Mouse (Mus musculus): Measurements from ENCODE around the gene Gm28374. TPM values are rescaled to one million over a fixed set of nuclear protein-coding genes. Genes with fewer than 3 reads are reported as not detected.

The Gm28374 gene
- total and polyA plus RNA-seq, 2 experiments = 0.20 to 0.46 TPM

DNA sequence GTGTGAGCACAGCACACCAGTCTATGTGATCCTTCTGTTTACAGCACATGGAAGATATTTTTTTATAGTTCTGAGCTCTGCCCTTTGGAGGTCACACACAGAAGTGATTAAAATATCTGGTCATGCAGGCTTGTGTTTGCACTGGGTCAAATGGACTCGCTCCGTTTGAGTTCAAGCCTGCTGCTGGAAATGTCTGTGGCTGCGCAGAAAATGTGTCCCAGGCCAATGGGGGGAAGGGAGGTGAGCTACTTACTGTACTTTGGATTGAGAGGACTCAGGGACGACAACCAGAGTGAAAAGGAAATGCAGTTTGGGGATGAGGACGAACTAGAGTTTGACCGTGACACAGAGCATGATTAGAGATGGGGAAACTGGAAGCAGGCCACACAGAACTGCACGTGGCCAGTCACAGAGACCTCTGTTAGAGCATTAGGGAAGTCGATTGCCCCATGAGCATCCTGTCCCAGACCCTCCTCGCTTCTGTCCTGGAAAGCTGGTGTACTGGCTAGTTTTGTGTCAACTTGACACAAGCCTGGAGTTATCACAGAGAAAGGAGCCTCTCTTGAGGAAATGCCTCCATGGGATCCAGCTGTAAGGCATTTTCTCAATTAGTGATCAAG is 46.0 kb downstream of the Gm28374 start:
- TF ChIP-seq CTCF (IDR thresholded peaks at IDR 0.05; ENCODE audit: low read depth, low read length) (no peak), POLR2A (IDR thresholded peaks at IDR 0.05; ENCODE audit: extremely low read depth, insufficient read depth, low read length) (no peak)
- Histone ChIP-seq H3K27ac (replicated peaks; ENCODE audit: insufficient read depth, low read depth, low read length) (peak overlapping the region; percentile 65), H3K36me3 (ENCODE audit: control insufficient read depth, insufficient read depth, low read length) (no peaks in the 10 kb centered on the region), H3K79me2 (ENCODE audit: control insufficient read depth, insufficient read depth, low read length) (no peaks in the 10 kb centered on the region), H3K4me1 (ENCODE audit: control insufficient read depth, insufficient read depth, low read length) (peaks cover 12% of the 10 kb centered on the region), H3K4me3 (ENCODE audit: insufficient read depth, low read depth, low read length) (no peak overlapping the region), H3K27me3 (ENCODE audit: control insufficient read depth, insufficient read depth, low read length) (no peaks in the 10 kb centered on the region), H3K9ac (ENCODE audit: low read depth, low read length) (no peak overlapping the region)
- peak; percentile 96 for DNase-seq (ENCODE audit: extremely low read depth, low read depth, low spot score)
- WGBS = 9% methylated on average over 9 of the region's 9 CpGs

DNA sequence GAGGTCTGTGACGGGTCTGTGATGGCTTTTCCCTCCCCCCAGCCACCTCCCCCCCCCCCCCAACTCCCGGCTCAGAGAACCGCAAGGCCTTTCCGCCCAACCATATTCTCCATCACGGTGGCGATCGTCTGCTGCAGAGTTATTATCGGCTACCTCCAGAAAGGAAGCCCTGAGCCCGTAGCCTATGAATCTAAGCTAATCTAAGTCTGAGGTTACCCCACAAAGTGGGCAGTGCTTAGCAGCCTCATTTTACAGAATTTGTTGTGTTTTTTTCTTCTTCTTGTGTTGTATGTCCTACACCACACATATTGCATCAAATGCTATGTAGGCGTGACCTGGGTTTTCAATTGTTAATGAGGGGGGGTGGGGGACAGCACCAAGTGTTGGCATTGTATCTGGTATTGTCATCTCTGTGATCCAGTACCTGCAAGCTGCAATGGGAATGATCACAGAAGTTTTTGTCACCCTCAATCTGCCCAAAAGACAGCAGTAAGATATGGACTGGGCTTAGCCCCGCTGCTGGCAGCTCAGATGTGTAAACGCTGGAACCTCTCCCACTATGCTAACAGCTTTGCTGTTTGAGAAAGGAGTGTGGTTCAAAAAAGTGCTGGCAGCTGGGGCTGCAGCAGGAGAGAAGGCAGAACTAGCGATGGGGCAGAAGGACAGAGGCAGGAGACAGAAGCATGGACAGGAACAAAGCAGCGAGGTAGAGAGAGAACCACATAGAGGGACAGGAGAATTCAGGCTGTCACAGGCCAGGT is 51.4 kb downstream of the Gm28374 start:
- Histone ChIP-seq H3K4me1 (ENCODE audit: control insufficient read depth, insufficient read depth, low read length) (peaks cover 5% of the 10 kb centered on the region; the same call in 1 of the 2 replicates), H3K27ac (replicated peaks; ENCODE audit: insufficient read depth, low read depth, low read length) (no peak overlapping the region), H3K27me3 (ENCODE audit: control insufficient read depth, insufficient read depth, low read length) (no peaks in the 10 kb centered on the region), H3K79me2 (ENCODE audit: control insufficient read depth, insufficient read depth, low read length) (no peaks in the 10 kb centered on the region), H3K4me3 (ENCODE audit: insufficient read depth, low read depth, low read length) (no peak overlapping the region), H3K36me3 (ENCODE audit: control insufficient read depth, insufficient read depth, low read length) (no peaks in the 10 kb centered on the region), H3K9ac (ENCODE audit: low read depth, low read length) (no peak overlapping the region)
- DNase-seq (ENCODE audit: extremely low read depth, low read depth, low spot score) = peak; percentile 75
- no peak for TF ChIP-seq POLR2A (IDR thresholded peaks at IDR 0.05; ENCODE audit: extremely low read depth, insufficient read depth, low read length)
- TF ChIP-seq CTCF (IDR thresholded peaks at IDR 0.05; ENCODE audit: low read depth, low read length) = no peak
- WGBS = 72% methylated on average over 14 of the region's 14 CpGs

DNA sequence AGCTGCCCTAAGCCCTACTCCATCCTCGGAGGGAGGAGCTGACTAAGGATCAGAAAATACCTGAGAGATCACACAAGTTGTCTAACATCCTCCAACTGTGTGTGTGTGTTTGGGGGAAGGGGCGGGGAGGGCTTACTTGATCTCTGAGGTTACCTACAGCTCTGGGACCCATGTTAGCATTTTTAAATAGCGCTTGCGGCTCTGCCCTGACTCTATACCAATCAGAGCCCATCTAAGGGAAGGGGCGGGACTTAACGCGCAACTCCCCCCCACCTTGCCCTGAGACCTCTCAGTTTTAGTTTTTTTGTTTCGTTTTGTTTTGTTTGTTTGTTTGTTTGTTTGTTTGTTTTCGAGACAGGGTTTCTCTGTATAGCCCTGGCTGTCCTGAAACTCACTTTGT is 52.6 kb downstream of the Gm28374 start:
- Histone ChIP-seq H3K4me3 (ENCODE audit: insufficient read depth, low read depth, low read length) (no peak overlapping the region), H3K4me1 (ENCODE audit: control insufficient read depth, insufficient read depth, low read length) (peaks cover 2% of the 10 kb centered on the region; the same call in 1 of the 2 replicates), H3K79me2 (ENCODE audit: control insufficient read depth, insufficient read depth, low read length) (no peaks in the 10 kb centered on the region), H3K27ac (replicated peaks; ENCODE audit: insufficient read depth, low read depth, low read length) (no peak overlapping the region), H3K9ac (ENCODE audit: low read depth, low read length) (no peak overlapping the region), H3K36me3 (ENCODE audit: control insufficient read depth, insufficient read depth, low read length) (no peaks in the 10 kb centered on the region), H3K27me3 (ENCODE audit: control insufficient read depth, insufficient read depth, low read length) (no peaks in the 10 kb centered on the region)
- WGBS = 84% methylated on average over 9 of the region's 9 CpGs
- TF ChIP-seq POLR2A (IDR thresholded peaks at IDR 0.05; ENCODE audit: extremely low read depth, insufficient read depth, low read length) = no peak
- no peak for DNase-seq (ENCODE audit: extremely low read depth, low read depth, low spot score)

DNA sequence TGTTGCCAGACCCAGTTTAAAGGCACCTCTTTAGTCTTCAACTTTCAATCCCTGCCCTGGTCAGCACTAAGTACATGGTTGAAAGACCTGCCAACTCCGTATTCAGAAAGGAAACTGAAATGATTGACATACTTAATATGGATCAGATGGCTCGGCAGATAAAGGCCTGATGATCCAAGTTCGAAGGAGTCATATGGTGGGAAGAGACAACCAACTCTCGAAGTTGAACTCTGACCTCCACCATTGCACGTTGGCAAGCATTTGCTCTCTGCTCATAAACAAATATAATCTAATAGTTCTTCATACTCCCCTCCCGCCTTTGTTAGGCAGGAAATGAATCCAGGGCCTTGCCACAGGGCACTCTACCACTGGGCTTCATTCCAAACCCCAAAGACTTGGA is 53.1 kb downstream of the Gm28374 start:
- WGBS = 52% methylated on average over 6 of the region's 6 CpGs
- H3K27ac ChIP-seq (replicated peaks; ENCODE audit: insufficient read depth, low read depth, low read length) = no peak overlapping the region
- H3K36me3 ChIP-seq (ENCODE audit: control insufficient read depth, insufficient read depth, low read length) = no peaks in the 10 kb centered on the region
- no peak overlapping the region for H3K9ac ChIP-seq (ENCODE audit: low read depth, low read length)
- TF ChIP-seq CTCF (IDR thresholded peaks at IDR 0.05; ENCODE audit: low read depth, low read length) = no peak
- no peak for TF ChIP-seq POLR2A (IDR thresholded peaks at IDR 0.05; ENCODE audit: extremely low read depth, insufficient read depth, low read length)
- no peak overlapping the region for H3K4me3 ChIP-seq (ENCODE audit: insufficient read depth, low read depth, low read length)
- H3K79me2 ChIP-seq (ENCODE audit: control insufficient read depth, insufficient read depth, low read length) = no peaks in the 10 kb centered on the region
- H3K4me1 ChIP-seq (ENCODE audit: control insufficient read depth, insufficient read depth, low read length) = peaks cover 4% of the 10 kb centered on the region
- no peaks in the 10 kb centered on the region for H3K27me3 ChIP-seq (ENCODE audit: control insufficient read depth, insufficient read depth, low read length)
- no peak for DNase-seq (ENCODE audit: extremely low read depth, low read depth, low spot score)

Other genes with a start within 250 kb of the Gm28374 start
- 5.2 and 5.9 TPM in 2 replicates for gene Frmd8, start 207.0 kb downstream of the Gm28374 start, total RNA-seq (2014; rRNA removed)
- 10.3 and 14.2 TPM in 2 replicates for gene Frmd8, start 207.0 kb downstream of the Gm28374 start, polyA plus RNA-seq (2012; rRNA removed)
- 8.6 and 13.0 TPM in 2 replicates for gene Slc25a45, start 204.4 kb downstream of the Gm28374 start, total RNA-seq (2014; rRNA removed)
- gene Slc25a45, start 204.4 kb downstream of the Gm28374 start, polyA plus RNA-seq (2012; rRNA removed) = 52.8 and 57.7 TPM in 2 replicates
- gene Tigd3, start 188.1 kb downstream of the Gm28374 start, total RNA-seq (2014; rRNA removed) = 0.18 and 0.27 TPM in 2 replicates
- 0.16 and 0.24 TPM in 2 replicates for gene Tigd3, start 188.1 kb downstream of the Gm28374 start, polyA plus RNA-seq (2012; rRNA removed)
- 10.3 and 10.7 TPM in 2 replicates for gene Dpf2, start 169.2 kb downstream of the Gm28374 start, total RNA-seq (2014; rRNA removed)
- gene Dpf2, start 169.2 kb downstream of the Gm28374 start, polyA plus RNA-seq (2012; rRNA removed) = 28.8 and 40.0 TPM in 2 replicates
- gene Cdc42ep2, start 157.4 kb downstream of the Gm28374 start, total RNA-seq (2014; rRNA removed) = 1.7 and 2.1 TPM in 2 replicates
- 2.1 and 2.4 TPM in 2 replicates for gene Cdc42ep2, start 157.4 kb downstream of the Gm28374 start, polyA plus RNA-seq (2012; rRNA removed)
- 6.7 and 8.3 TPM in 2 replicates for gene Pola2, start 118.1 kb downstream of the Gm28374 start, total RNA-seq (2014; rRNA removed)
- gene Pola2, start 118.1 kb downstream of the Gm28374 start, polyA plus RNA-seq (2012; rRNA removed) = 10.5 and 14.3 TPM in 2 replicates
- gene Slc22a20, start 96.1 kb downstream of the Gm28374 start, total RNA-seq (2014; rRNA removed) = not detected in 2 replicates
- not detected in 2 replicates for gene Slc22a20, start 96.1 kb downstream of the Gm28374 start, polyA plus RNA-seq (2012; rRNA removed)
- gene Capn1, start 66.4 kb downstream of the Gm28374 start, total RNA-seq (2014; rRNA removed) = 8.0 and 9.9 TPM in 2 replicates
- gene Capn1, start 66.4 kb downstream of the Gm28374 start, polyA plus RNA-seq (2012; rRNA removed) = 10.6 and 12.7 TPM in 2 replicates
- gene Syvn1, start 35.7 kb downstream of the Gm28374 start, total RNA-seq (2014; rRNA removed) = 7.6 and 15.2 TPM in 2 replicates
- gene Syvn1, start 35.7 kb downstream of the Gm28374 start, polyA plus RNA-seq (2012; rRNA removed) = 53.0 and 64.7 TPM in 2 replicates
- 27.1 and 27.2 TPM in 2 replicates for gene Mrpl49, start 24.5 kb downstream of the Gm28374 start, total RNA-seq (2014; rRNA removed)
- 13.6 and 16.8 TPM in 2 replicates for gene Mrpl49, start 24.5 kb downstream of the Gm28374 start, polyA plus RNA-seq (2012; rRNA removed)
- 455 and 560 TPM in 2 replicates for gene Fau, start 24.4 kb downstream of the Gm28374 start, total RNA-seq (2014; rRNA removed)
- 715 and 820 TPM in 2 replicates for gene Fau, start 24.4 kb downstream of the Gm28374 start, polyA plus RNA-seq (2012; rRNA removed)
- 10.9 and 12.6 TPM in 2 replicates for gene Znhit2, start 21.1 kb downstream of the Gm28374 start, total RNA-seq (2014; rRNA removed)
- gene Znhit2, start 21.1 kb downstream of the Gm28374 start, polyA plus RNA-seq (2012; rRNA removed) = 52.6 and 52.7 TPM in 2 replicates
- 185 and 210 TPM in 2 replicates for gene Tm7sf2, start 13.9 kb downstream of the Gm28374 start, total RNA-seq (2014; rRNA removed)
- 433 and 503 TPM in 2 replicates for gene Tm7sf2, start 13.9 kb downstream of the Gm28374 start, polyA plus RNA-seq (2012; rRNA removed)
- gene Vps51, start 5.0 kb downstream of the Gm28374 start, total RNA-seq (2014; rRNA removed) = 16.0 and 19.8 TPM in 2 replicates
- gene Vps51, start 5.0 kb downstream of the Gm28374 start, polyA plus RNA-seq (2012; rRNA removed) = 30.4 and 36.3 TPM in 2 replicates
- gene Tmem262, start 2.2 kb downstream of the Gm28374 start, total RNA-seq (2014; rRNA removed) = not detected in 2 replicates
- not detected in 2 replicates for gene Tmem262, start 2.2 kb downstream of the Gm28374 start, polyA plus RNA-seq (2012; rRNA removed)
- gene Zfpl1, start 2.7 kb upstream of the Gm28374 start, total RNA-seq (2014; rRNA removed) = 7.9 and 11.0 TPM in 2 replicates
- 45.1 and 49.1 TPM in 2 replicates for gene Zfpl1, start 2.7 kb upstream of the Gm28374 start, polyA plus RNA-seq (2012; rRNA removed)
- 0.28 and 0.47 TPM in 2 replicates for gene Cdca5, start 2.7 kb upstream of the Gm28374 start, total RNA-seq (2014; rRNA removed)
- 0.18 and 0.20 TPM in 2 replicates for gene Cdca5, start 2.7 kb upstream of the Gm28374 start, polyA plus RNA-seq (2012; rRNA removed)
- not detected in 2 replicates for gene AC131692.1, start 12.2 kb upstream of the Gm28374 start, total RNA-seq (2014; rRNA removed)
- gene AC131692.1, start 12.2 kb upstream of the Gm28374 start, polyA plus RNA-seq (2012; rRNA removed) = not detected in 2 replicates
- gene Naaladl1, start 23.5 kb upstream of the Gm28374 start, total RNA-seq (2014; rRNA removed) = not detected in 2 replicates
- not detected in 2 replicates for gene Naaladl1, start 23.5 kb upstream of the Gm28374 start, polyA plus RNA-seq (2012; rRNA removed)
- gene Sac3d1, start 36.4 kb upstream of the Gm28374 start, total RNA-seq (2014; rRNA removed) = 4.0 and 4.9 TPM in 2 replicates
- gene Sac3d1, start 36.4 kb upstream of the Gm28374 start, polyA plus RNA-seq (2012; rRNA removed) = 19.4 and 22.0 TPM in 2 replicates
- 7.2 and 10.5 TPM in 2 replicates for gene Snx15, start 46.0 kb upstream of the Gm28374 start, total RNA-seq (2014; rRNA removed)
- 19.1 and 20.5 TPM in 2 replicates for gene Snx15, start 46.0 kb upstream of the Gm28374 start, polyA plus RNA-seq (2012; rRNA removed)
- gene Batf2, start 58.7 kb upstream of the Gm28374 start, total RNA-seq (2014; rRNA removed) = 0.74 and 1.6 TPM in 2 replicates
- 1.1 and 2.4 TPM in 2 replicates for gene Batf2, start 58.7 kb upstream of the Gm28374 start, polyA plus RNA-seq (2012; rRNA removed)
- 2.5 and 3.0 TPM in 2 replicates for gene Arl2, start 59.3 kb upstream of the Gm28374 start, total RNA-seq (2014; rRNA removed)
- 13.9 and 16.3 TPM in 2 replicates for gene Arl2, start 59.3 kb upstream of the Gm28374 start, polyA plus RNA-seq (2012; rRNA removed)
- gene Majin, start 102.1 kb upstream of the Gm28374 start, total RNA-seq (2014; rRNA removed) = not detected in 2 replicates
- 0.14 TPM in 1 of 2 replicates, not detected in the other for gene Majin, start 102.1 kb upstream of the Gm28374 start, polyA plus RNA-seq (2012; rRNA removed)
- 0.27 and 0.28 TPM in 2 replicates for gene Gpha2, start 144.1 kb upstream of the Gm28374 start, total RNA-seq (2014; rRNA removed)
- not detected in 2 replicates for gene Gpha2, start 144.1 kb upstream of the Gm28374 start, polyA plus RNA-seq (2012; rRNA removed)
- 3.2 and 3.3 TPM in 2 replicates for gene Ppp2r5b, start 153.6 kb upstream of the Gm28374 start, total RNA-seq (2014; rRNA removed)
- gene Ppp2r5b, start 153.6 kb upstream of the Gm28374 start, polyA plus RNA-seq (2012; rRNA removed) = 12.5 and 14.5 TPM in 2 replicates
- 9.1 and 16.0 TPM in 2 replicates for gene Atg2a, start 159.4 kb upstream of the Gm28374 start, total RNA-seq (2014; rRNA removed)
- 26.8 and 32.3 TPM in 2 replicates for gene Atg2a, start 159.4 kb upstream of the Gm28374 start, polyA plus RNA-seq (2012; rRNA removed)
- 25.3 and 29.7 TPM in 2 replicates for gene Ehd1, start 194.5 kb upstream of the Gm28374 start, total RNA-seq (2014; rRNA removed)
- gene Ehd1, start 194.5 kb upstream of the Gm28374 start, polyA plus RNA-seq (2012; rRNA removed) = 140 and 154 TPM in 2 replicates
- gene Cdc42bpg, start 224.2 kb upstream of the Gm28374 start, total RNA-seq (2014; rRNA removed) = 3.1 and 4.6 TPM in 2 replicates
- 6.7 and 7.3 TPM in 2 replicates for gene Cdc42bpg, start 224.2 kb upstream of the Gm28374 start, polyA plus RNA-seq (2012; rRNA removed)